Mouse (Mus musculus) gastrocnemius, adult 2 months (tissue): Measurements from ENCODE around the gene Kcnq5. TPM values are rescaled to one million over a fixed set of nuclear protein-coding genes. Genes with fewer than 3 reads are reported as not detected.
A peak's percentile ranks its signal among the peaks of the same experiment; 100 is the strongest.

Experiments
- DNase-seq: peaks from one replicate; pipeline ENCODE4 v3.0.0; 2022
- H3K27ac ChIP-seq: fragments of 200-600 bp; 2 replicates; pipeline ENCODE4 v1.8.1; 2022; ENCODE audit warnings: mild to moderate bottlenecking
- H3K4me3 ChIP-seq: fragments of 200-600 bp; 2 replicates; pipeline ENCODE4 v1.8.1; 2022; ENCODE audit warnings: mild to moderate bottlenecking, moderate library complexity
- CTCF ChIP-seq: fragments of 200-600 bp; IDR thresholded peaks from 2 replicates; pipeline ENCODE4 v1.8.1; 2022; ENCODE audit warnings: antibody characterized with exemption, mild to moderate bottlenecking, moderate library complexity
- intact Hi-C: fragments of 180-260 bp; cut with DNase I; formaldehyde crosslinking; loops from one replicate; pipeline ENCODE4 v1.15.1; 2025
- long read RNA-seq, 2 experiments: library from polyadenylated mRNA; stranded (forward); transcript quantifications; one replicate each; pipeline ENCODE4 v2.0.0; 2021
- total RNA-seq, 2 experiments: library from RNA; stranded (reverse); gene quantifications; 2 replicates each; pipeline ENCODE4 v1.2.3; 2021

Kcnq5 gene
- 10 to 100 TPM in 1 of 2 experiments, 1 to 10 TPM in 1; 9.2 to 18.8 TPM for total RNA-seq
- long read RNA-seq, experiment 1, partial matches to known transcripts, result 1 of 4 reads
- long read RNA-seq, experiment 1, other reads (novel, unspliced or antisense), result 3 of 4 reads
- long read RNA-seq, experiment 2, partial matches to known transcripts, result 1 of 2 reads
- long read RNA-seq, experiment 2, other reads (novel, unspliced or antisense), result 1 of 2 reads

- peak within 1 kb of the TSS; percentile 87 for H3K4me3 ChIP-seq
- DNase-seq, result peak; percentile 76
- H3K27ac ChIP-seq, result peak within 1 kb of the TSS; percentile 85
- peak; percentile 64 for TF ChIP-seq CTCF
- intact Hi-C loops, result loop anchor here (5.0 to 10.0 kb wide), 2 partner anchors 303 to 429 kb away; no protein-coding TSS in a partner anchor
These were observed at the start of gene Kcnq5 for GRCm38 (mm10) chr1:21961251-21962082. TSS of gene Kcnq5 (minus strand) at chr1:21961942.

DNA sequence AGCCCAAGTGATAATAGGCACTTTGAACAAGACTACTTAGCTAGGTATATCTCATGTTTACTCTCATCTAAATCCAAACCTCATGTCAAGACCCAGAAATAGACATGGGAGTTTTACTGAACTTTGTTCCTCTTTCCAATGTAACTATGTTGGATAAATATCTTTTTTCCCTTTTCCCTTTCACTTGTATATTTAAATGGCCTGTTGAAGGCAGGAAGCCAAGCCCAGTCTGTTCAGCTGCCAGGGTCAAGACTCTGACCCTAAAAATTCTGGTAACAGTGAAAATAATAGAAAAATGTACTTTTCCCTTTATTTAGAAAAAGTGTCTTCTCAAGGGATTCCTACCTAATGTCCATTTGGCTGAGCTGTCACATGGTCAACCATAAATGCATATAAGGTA is 18.0 kb upstream of the Kcnq5 start:
- TF ChIP-seq CTCF, result no peak
- no peak for DNase-seq
- intact Hi-C loops, result no loop called here
- no peak overlapping the region for H3K4me3 ChIP-seq
- H3K27ac ChIP-seq, result no peak overlapping the region

DNA sequence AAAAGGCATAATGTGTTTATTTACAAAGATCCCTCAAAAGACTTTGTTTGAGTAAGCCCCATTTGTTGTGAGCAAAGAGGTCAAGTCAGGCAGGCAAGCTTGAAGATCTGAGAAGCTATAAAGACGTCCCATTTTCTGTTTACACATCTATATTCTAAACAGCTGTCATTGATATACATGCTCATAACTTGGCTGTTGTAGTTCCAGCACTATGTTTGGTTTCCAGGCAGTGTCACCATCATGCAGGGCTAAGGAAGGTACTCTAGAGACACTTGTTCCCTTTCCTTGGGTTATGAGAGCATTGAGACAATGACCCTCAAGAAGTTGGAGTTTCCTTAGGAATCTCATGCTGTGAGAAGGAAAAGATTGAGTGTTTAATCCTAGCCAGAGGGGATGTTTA is 17.6 kb upstream of the Kcnq5 start:
- no peak overlapping the region for H3K27ac ChIP-seq
- TF ChIP-seq CTCF, result no peak
- DNase-seq, result no peak
- H3K4me3 ChIP-seq, result no peak overlapping the region
- intact Hi-C loops, result no loop called here

- no peak overlapping the region for H3K4me3 ChIP-seq
- no peak overlapping the region for H3K27ac ChIP-seq
- no peak for DNase-seq
- TF ChIP-seq CTCF, result no peak
- intact Hi-C loops, result no loop called here
These were observed 12.3 kb upstream of the Kcnq5 start for GRCm38 (mm10) chr1:21974040-21974439.

DNA sequence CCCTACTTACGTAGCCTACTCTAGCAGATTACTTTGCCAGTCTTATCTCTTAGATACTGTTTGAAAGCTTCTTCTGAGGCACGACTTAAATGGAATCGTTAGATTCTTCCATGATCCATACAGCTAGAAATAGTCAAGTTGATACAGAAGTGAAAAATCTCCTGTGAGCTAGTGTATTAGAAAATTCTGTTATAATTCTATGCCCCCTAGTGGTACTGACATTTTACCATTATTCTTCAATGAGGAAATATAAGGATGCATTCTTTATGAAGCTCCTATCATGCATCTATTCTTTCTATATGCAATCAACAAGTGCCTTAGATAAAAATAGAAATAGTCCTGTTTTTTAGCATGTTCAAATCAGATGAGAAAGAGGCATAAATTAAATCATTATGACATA is 5.4 kb upstream of the Kcnq5 start:
- DNase-seq, result no peak
- Histone ChIP-seq H3K27ac (no peak overlapping the region), H3K4me3 (no peak overlapping the region)
- peak; percentile 58 for TF ChIP-seq CTCF
- intact Hi-C loops, result loop anchor here (10.0 kb wide), 1 partner anchor 298 kb away; no protein-coding TSS in a partner anchor

DNA sequence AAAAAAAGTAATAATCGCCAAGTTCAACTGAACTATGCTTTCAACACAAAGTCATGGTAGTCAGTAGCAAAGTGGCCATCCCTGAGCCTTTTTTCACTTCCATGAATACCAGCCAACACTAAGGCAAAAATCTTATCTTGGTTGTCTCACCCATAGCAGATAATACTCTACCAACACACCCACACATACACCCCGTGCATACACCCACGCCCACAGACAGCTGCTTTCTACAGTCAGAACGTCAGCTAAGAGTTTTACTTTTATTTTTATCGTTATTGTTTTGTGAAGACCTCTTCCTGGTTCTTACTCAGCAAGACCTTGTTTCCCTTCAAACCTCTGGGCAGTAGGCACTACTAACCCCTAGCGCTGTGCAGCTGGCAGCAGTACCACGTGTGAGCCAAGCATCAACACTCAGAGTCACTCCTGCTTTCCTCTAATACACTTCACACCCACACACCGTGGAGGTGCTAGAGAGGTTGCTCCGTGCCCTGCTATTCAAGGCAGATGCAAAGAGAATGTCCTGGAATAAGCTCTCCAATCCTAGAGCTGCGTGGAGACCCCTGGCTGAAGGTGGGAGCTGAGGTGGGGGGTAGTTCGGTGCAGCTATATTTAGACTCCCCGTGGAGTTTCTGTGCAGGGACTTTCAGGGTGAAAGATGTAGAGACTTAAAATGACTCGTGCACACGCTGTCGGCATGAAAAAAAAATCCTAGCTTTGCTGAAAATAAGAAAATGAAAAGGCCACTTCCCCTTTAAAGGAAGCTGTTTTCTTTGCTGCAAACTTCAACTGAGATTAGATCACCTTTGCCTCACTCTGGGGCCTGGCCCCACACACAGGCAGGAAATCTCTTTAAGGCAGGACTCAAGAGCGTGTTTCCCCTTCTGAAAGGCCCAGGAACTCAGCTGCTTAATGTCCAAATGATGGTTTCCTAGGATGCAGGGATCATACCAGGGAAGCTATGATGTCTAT is 1.4 kb upstream of the Kcnq5 start:
- intact Hi-C loops, result loop anchor here (5.0 to 10.0 kb wide), 2 partner anchors 302 to 431 kb away; no protein-coding TSS in a partner anchor
- no peak overlapping the region for H3K27ac ChIP-seq

DNA sequence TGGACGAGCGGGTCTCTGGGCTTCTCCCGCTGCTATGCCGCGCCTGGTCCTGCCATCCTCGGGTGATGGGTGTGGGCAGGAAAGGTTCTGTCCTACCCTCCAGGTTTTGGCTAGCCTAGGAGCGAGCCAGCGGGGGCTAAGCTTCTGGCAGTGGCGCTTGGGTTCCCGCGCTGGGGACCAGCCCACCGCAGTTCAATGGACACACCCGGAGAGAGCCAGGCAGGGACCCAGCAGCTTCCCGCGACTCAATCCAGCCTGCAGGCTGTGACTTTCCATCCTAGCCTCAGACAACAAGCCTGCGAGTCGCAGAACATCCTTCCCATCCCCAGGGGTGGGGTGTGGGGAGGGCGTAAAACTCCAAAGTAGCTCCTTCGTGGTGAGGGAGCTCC is 335 bp upstream of the Kcnq5 start:
- Histone ChIP-seq H3K27ac (peak overlapping the region; percentile 85), H3K4me3 (peak overlapping the region; percentile 87)
- TF ChIP-seq CTCF, result no peak
- intact Hi-C loops, result loop anchor here (5.0 to 10.0 kb wide), 2 partner anchors 303 to 430 kb away; no protein-coding TSS in a partner anchor
- peak; percentile 29 for DNase-seq

More for the DNA sequence above, 1.4 kb upstream of the Kcnq5 start:
- no peak overlapping the region for H3K4me3 ChIP-seq
- TF ChIP-seq CTCF, result no peak
- DNase-seq, result no peak

GRCm38 (mm10) chr1:21960421-21961250 is 1.1 kb downstream of the Kcnq5 start:
- Histone ChIP-seq H3K27ac (peak overlapping the region; percentile 85), H3K4me3 (peak overlapping the region; percentile 87)
- no peak for TF ChIP-seq CTCF
- DNase-seq, result peak; percentile 37
- intact Hi-C loops, result loop anchor here (5.0 to 10.0 kb wide), 2 partner anchors 304 to 428 kb away; no protein-coding TSS in a partner anchor

DNA sequence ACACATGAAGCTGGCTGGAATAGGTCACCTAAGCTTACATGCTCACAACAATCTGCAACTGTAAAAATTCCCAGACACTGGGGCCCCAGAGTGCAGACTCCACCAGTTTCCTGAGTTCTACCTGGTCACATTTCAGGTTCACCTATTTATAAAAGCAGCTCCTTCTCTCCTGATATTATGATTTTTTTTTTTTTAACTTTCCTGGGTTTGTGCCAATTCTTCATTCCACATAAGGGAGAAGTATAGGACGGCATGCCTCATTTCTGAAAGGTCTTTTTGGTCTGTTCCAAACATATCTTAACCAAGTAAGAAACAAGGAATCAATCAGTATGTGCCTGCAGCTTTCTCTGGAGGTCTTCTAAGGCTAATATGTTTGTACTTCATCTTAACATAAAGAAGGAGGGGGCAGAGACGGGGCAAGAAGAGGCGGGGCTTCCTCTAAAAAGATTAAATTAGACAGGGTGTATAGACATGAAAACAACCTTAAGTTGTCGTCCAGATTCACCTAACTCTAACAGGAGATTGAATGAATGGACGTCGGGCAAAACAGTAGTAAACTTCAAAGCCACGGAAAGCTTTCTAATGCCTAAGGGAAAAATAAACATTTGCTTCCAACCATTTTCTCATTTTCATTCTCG is 2.0 kb downstream of the Kcnq5 start:
- H3K27ac ChIP-seq, result no peak overlapping the region
- intact Hi-C loops, result loop anchor here (5.0 to 10.0 kb wide), 2 partner anchors 305 to 427 kb away; no protein-coding TSS in a partner anchor
- TF ChIP-seq CTCF, result no peak
- no peak for DNase-seq
- peak overlapping the region; percentile 87 for H3K4me3 ChIP-seq

GRCm38 (mm10) chr1:21958013-21958412 is 3.7 kb downstream of the Kcnq5 start:
- Histone ChIP-seq H3K27ac (no peak overlapping the region), H3K4me3 (no peak overlapping the region)
- intact Hi-C loops, result no loop called here
- no peak for DNase-seq
- no peak for TF ChIP-seq CTCF

DNA sequence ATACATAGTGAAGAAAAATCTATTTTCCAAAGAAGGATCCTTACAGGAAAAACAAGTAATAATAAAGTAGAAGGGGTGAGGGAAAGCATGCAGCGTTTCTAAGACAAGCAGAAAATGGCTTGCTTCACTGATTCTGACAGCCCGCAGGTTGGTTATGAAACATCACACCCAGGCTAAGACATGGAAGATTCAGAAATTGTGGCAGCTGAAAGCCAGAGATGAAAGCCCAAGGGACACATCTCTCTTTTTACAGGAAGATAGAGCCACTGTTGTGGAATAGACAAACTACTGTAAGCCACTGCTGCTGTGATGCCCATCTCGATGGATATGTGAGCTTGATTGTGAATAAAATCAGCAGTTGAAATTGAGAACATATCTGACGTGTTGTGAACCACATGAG is 20.9 kb downstream of the Kcnq5 start:
- Histone ChIP-seq H3K27ac (no peak overlapping the region), H3K4me3 (no peak overlapping the region)
- intact Hi-C loops, result no loop called here
- TF ChIP-seq CTCF, result no peak
- no peak for DNase-seq
